Mouse (Mus musculus): ENCODE measurements around the gene Mgat5.

- TF ChIP-seq CTCF (IDR thresholded peaks at IDR 0.05; ENCODE audit: extremely low read depth, insufficient read length, insufficient replicate concordance, low read depth, low read length) (no peak), POLR2A (IDR thresholded peaks at IDR 0.05; ENCODE audit: low read depth, low read length) (no peak)
These were observed 41.3 kb downstream of the Mgat5 start for GRCm38 (mm10) chr1:127246158-127246557.

Data from small intestine, adult 2 months (tissue).